Mouse (Mus musculus) lung, postnatal 0 days (tissue): Measurements from ENCODE around the gene Rp9. TPM values are rescaled to one million over a fixed set of nuclear protein-coding genes. Genes with fewer than 3 reads are reported as not detected.

Experiments
- ATAC-seq: fragments of 200-750 bp; cut with Nextera tagmentation; 2 replicates; pipeline ENCODE4 v1.8.0; 2017; ENCODE audit warnings: moderate library complexity
- DNase-seq: peaks from one replicate; pipeline ENCODE4 v3.0.0-alpha.2; 2016; ENCODE audit warnings: low spot score
- H3K27ac ChIP-seq: fragments of 300-500 bp; sonication (generic); 2 replicates; pipeline ENCODE4 v1.5.1; 2014; ENCODE audit warnings: antibody characterized with exemption, mild to moderate bottlenecking, low read length, mixed read lengths
- H3K27me3 ChIP-seq: fragments of 300-500 bp; sonication (generic); replicated peaks from 2 replicates; pipeline ENCODE4 v1.6.1; 2014; ENCODE audit warnings: low read length, mixed read lengths; ENCODE audit not compliant: insufficient read depth
- H3K36me3 ChIP-seq: fragments of 300-500 bp; sonication (generic); 2 replicates; pipeline ENCODE4 v1.6.1; 2014; ENCODE audit warnings: low read length, mixed read lengths; ENCODE audit not compliant: insufficient read depth
- H3K4me1 ChIP-seq: fragments of 300-500 bp; sonication (generic); 2 replicates; pipeline ENCODE4 v1.6.1; 2014; ENCODE audit warnings: antibody characterized with exemption, low read depth, low read length, mixed read lengths; ENCODE audit not compliant: insufficient read depth
- H3K4me2 ChIP-seq: fragments of 300-500 bp; sonication (generic); replicated peaks from 2 replicates; pipeline ENCODE4 v1.6.1; 2014; ENCODE audit warnings: low read depth, mild to moderate bottlenecking, low read length, moderate library complexity, mixed read lengths
- H3K4me3 ChIP-seq: fragments of 300-500 bp; sonication (generic); 2 replicates; pipeline ENCODE4 v1.5.1; 2014; ENCODE audit warnings: low read depth, low read length
- H3K9ac ChIP-seq: fragments of 300-500 bp; sonication (generic); replicated peaks from 2 replicates; pipeline ENCODE4 v1.6.1; 2014; ENCODE audit warnings: low read depth, mild to moderate bottlenecking
- H3K9me3 ChIP-seq: fragments of 300-500 bp; sonication (generic); 2 replicates; pipeline ENCODE4 v1.6.1; 2016; ENCODE audit warnings: low read length, mixed read lengths
- CTCF ChIP-seq: IDR thresholded peaks from 2 replicates; pipeline ENCODE4 v1.5.1; 2016; ENCODE audit warnings: antibody characterized with exemption, mild to moderate bottlenecking
- EP300 ChIP-seq: IDR thresholded peaks from 2 replicates; pipeline ENCODE4 v1.6.1; 2016; ENCODE audit warnings: antibody characterized with exemption, mild to moderate bottlenecking, control low read depth
- WGBS: fragments of 180-500 bp; shearing (Covaris S2); extraction: QIAGEN DNeasy Blood & Tissue Kit; methylation state at CpG from one replicate; pipeline ENCODE4 v1.1.7; 2014; 5-methylcytosine and 5-hydroxymethylcytosine counted together
- polyA plus RNA-seq: library from polyadenylated mRNA; unstranded; fragments of >200 nt; fragmentation: Nextera tagmentation; extraction: Ambion mirVana; gene quantifications from 2 replicates; pipeline ENCODE4 v1.2.1, GENCODE M21; 2015

The Rp9 gene
- polyA plus RNA-seq, 1 experiment from 2014 or later, result 68.1 TPM

GRCm38 (mm10) chr9:22389736-22390245 is 79.8 kb downstream of the Rp9 start:
- peak overlapping the region; percentile 65; the same call in 1 of the 2 replicates for H3K4me3 ChIP-seq
- no peaks in the 10 kb centered on the region for H3K9me3 ChIP-seq
- no peaks in the 10 kb centered on the region for H3K36me3 ChIP-seq
- H3K9ac ChIP-seq, result 0 out of 2 replicates have a peak overlapping the region, but pooled peaks have one; percentile 62
- H3K27ac ChIP-seq, result peak overlapping the region; percentile 94
- no peak for ATAC-seq
- no peak for TF ChIP-seq EP300
- no peak for TF ChIP-seq CTCF
- H3K4me2 ChIP-seq, result peak overlapping the region; percentile 99
- H3K4me1 ChIP-seq, result peaks cover 6% of the 10 kb centered on the region; the same call in 1 of the 2 replicates
- H3K27me3 ChIP-seq, result no peaks in the 10 kb centered on the region
- DNase-seq, result no peak
- WGBS, result 54% methylated on average over 6 of the region's 6 CpGs

- peaks cover 6% of the 10 kb centered on the region; the same call in 1 of the 2 replicates for H3K4me1 ChIP-seq
- under 1% methylated on average over 27 of the region's 44 CpGs for WGBS
- H3K36me3 ChIP-seq, result no peaks in the 10 kb centered on the region
- TF ChIP-seq CTCF (peak; percentile 24; the same call in 1 of the 2 replicates), EP300 (no peak)
- H3K27ac ChIP-seq, result peak within 1 kb of the TSS; percentile 94
- H3K4me3 ChIP-seq, result peak within 1 kb of the TSS; percentile 65
- H3K9ac ChIP-seq, result peak within 1 kb of the TSS; percentile 62
- peak; percentile 96 for DNase-seq
- no peaks in the 10 kb centered on the region for H3K9me3 ChIP-seq
- ATAC-seq, result peak; percentile 96
- H3K4me2 ChIP-seq, result peak within 1 kb of the TSS; percentile 99
- no peaks in the 10 kb centered on the region for H3K27me3 ChIP-seq
Measured at GRCm38 (mm10) chr9:22389021-22389476, 80.5 kb downstream of the Rp9 start, which contains the start of gene Anln. Gene Anln, minus strand, starts transcription at chr9:22389188.

GRCm38 (mm10) chr9:22388401-22388980 is 81.1 kb downstream of the Rp9 start:
- Histone ChIP-seq H3K9ac (peak overlapping the region; percentile 32; the same call in 1 of the 2 replicates), H3K27me3 (no peaks in the 10 kb centered on the region), H3K36me3 (no peaks in the 10 kb centered on the region), H3K4me1 (peaks cover 6% of the 10 kb centered on the region; the same call in 1 of the 2 replicates), H3K4me2 (peak overlapping the region; percentile 99), H3K27ac (peak overlapping the region; percentile 94), H3K4me3 (peak overlapping the region; percentile 65), H3K9me3 (no peaks in the 10 kb centered on the region)
- DNase-seq (peak; percentile 65), ATAC-seq (peak; percentile 53)
- TF ChIP-seq CTCF (no peak), EP300 (no peak)
- 6% methylated on average over 35 of the region's 41 CpGs for WGBS

- WGBS, result 9% methylated on average over 6 of the region's 6 CpGs
- ATAC-seq (no peak), DNase-seq (no peak)
- Histone ChIP-seq H3K4me1 (peaks cover 6% of the 10 kb centered on the region; the same call in 1 of the 2 replicates), H3K27me3 (no peaks in the 10 kb centered on the region), H3K4me3 (peak overlapping the region; percentile 65), H3K9me3 (no peaks in the 10 kb centered on the region), H3K27ac (no peak overlapping the region), H3K36me3 (no peaks in the 10 kb centered on the region), H3K9ac (peak overlapping the region; percentile 32; the same call in 1 of the 2 replicates), H3K4me2 (peak overlapping the region; percentile 99)
- TF ChIP-seq EP300 (no peak), CTCF (no peak)
Measured at GRCm38 (mm10) chr9:22387901-22388300, 81.6 kb downstream of the Rp9 start.

- Histone ChIP-seq H3K27me3 (no peaks in the 10 kb centered on the region), H3K4me1 (peaks cover 6% of the 10 kb centered on the region; the same call in 1 of the 2 replicates), H3K27ac (no peak overlapping the region), H3K4me3 (no peak overlapping the region), H3K36me3 (no peaks in the 10 kb centered on the region), H3K9me3 (no peaks in the 10 kb centered on the region), H3K9ac (no peak overlapping the region), H3K4me2 (no peak overlapping the region)
- ATAC-seq (no peak), DNase-seq (peak; percentile 50)
- 46% methylated on average over 2 of the region's 2 CpGs for WGBS
- TF ChIP-seq EP300 (0 out of 2 replicates have a peak, but pooled peaks have one; percentile 39), CTCF (no peak)
Measured at GRCm38 (mm10) chr9:22385890-22386289, 83.7 kb downstream of the Rp9 start.

- no peak for TF ChIP-seq CTCF
- no peak for TF ChIP-seq EP300
- no peaks in the 10 kb centered on the region for H3K36me3 ChIP-seq
Measured at GRCm38 (mm10) chr9:22376086-22376485, 93.5 kb downstream of the Rp9 start.

More at GRCm38 (mm10) chr9:22376086-22376485, 93.5 kb downstream of the Rp9 start:
- Histone ChIP-seq H3K9ac (no peak overlapping the region), H3K4me2 (no peak overlapping the region), H3K9me3 (no peaks in the 10 kb centered on the region), H3K4me1 (no peaks in the 10 kb centered on the region), H3K4me3 (no peak overlapping the region), H3K27ac (no peak overlapping the region), H3K27me3 (no peaks in the 10 kb centered on the region)
- 84% methylated on average over 5 of the region's 5 CpGs for WGBS
- DNase-seq, result no peak
- ATAC-seq, result no peak
